17 mouse cellular contexts compared by ENCODE assay signal in the genomic region with DNA sequence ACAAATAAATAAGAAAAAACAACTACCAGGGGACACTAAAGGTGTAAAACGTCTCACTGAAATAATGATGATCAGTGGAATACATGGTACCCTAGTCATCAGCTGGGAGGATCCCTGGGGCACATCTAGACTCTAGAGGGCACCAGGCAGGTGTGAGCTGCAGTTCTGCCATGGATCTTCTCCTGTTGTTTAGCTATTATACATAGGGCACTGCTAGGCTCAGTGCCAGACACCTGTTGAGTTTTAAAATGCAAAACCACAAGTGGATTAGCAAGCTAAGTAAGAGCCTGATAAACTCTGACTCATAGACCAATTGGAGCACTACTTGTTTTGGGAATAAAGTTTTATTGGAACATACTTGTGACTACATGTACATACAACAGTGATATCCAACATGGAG.
"Had no signal": no experiment of that assay in that cellular context is flagged by ENCODE, and none has a peak within 500 bp of the region (broad histone marks: within the 10 kb centered on the region; RNA-seq: fewer than 3 reads in every experiment).

No protein-coding gene starts in this region.

- ATAC-seq: liver, postnatal 0 days; midbrain, embryonic 13.5 days; midbrain, embryonic 16.5 days had no signal

- H3K27me3 ChIP-seq: kidney, embryonic 15.5 days; limb, embryonic 12.5 days; limb, embryonic 15.5 days; lung, embryonic 15.5 days; megakaryocyte, embryonic 14.5 days; midbrain, embryonic 13.5 days; stomach, embryonic 15.5 days had no signal

- DNase-seq: kidney, adult 2 months; kidney, postnatal 10 days; kidney, postnatal 36 days; layer of hippocampus, postnatal 36 days; left cerebral cortex, postnatal 4 days; liver, postnatal 0 days; thymus, postnatal 36 days had no signal

- H3K4me3 ChIP-seq: kidney, embryonic 15.5 days; left cerebral cortex, adult 2 months; limb, embryonic 12.5 days; limb, embryonic 15.5 days; lung, embryonic 15.5 days; megakaryocyte, embryonic 14.5 days; midbrain, embryonic 10.5 days; midbrain, embryonic 13.5 days; stomach, embryonic 15.5 days had no signal
